Mouse (Mus musculus): ENCODE data around the gene Gnptg. TPM values are rescaled to one million over a fixed set of nuclear protein-coding genes. Genes with fewer than 3 reads are reported as not detected.
A peak's percentile ranks its signal among the peaks of the same experiment; 100 is the strongest.
"Not testable (repeated sequence)": the region's sequence is repeated elsewhere in the genome, so short reads cannot be mapped to it uniquely, and the experiment has no call there.

Gnptg gene
- total RNA-seq, 1 experiment from 2014 or later, result 50.1 TPM

- no peak for DNase-seq
Measured at GRCm38 (mm10) chr17:25243131-25243780, 3.3 kb upstream of the Gnptg start.

- DNase-seq, result no peak
Measured at GRCm38 (mm10) chr17:25235635-25236034, 4.3 kb downstream of the Gnptg start.

- not testable (repeated sequence) for DNase-seq
Measured at GRCm38 (mm10) chr17:25231621-25232020, 8.3 kb downstream of the Gnptg start.

- DNase-seq, result no peak
Measured at GRCm38 (mm10) chr17:25230700-25231099, 9.2 kb downstream of the Gnptg start.

GRCm38 (mm10) chr17:25230014-25230655 is 9.8 kb downstream of the Gnptg start:
- DNase-seq, result not testable (repeated sequence)

GRCm38 (mm10) chr17:25227991-25228390 is 11.9 kb downstream of the Gnptg start:
- no peak for DNase-seq

- no peak for DNase-seq
Measured at GRCm38 (mm10) chr17:25225659-25226058, 14.3 kb downstream of the Gnptg start.

GRCm38 (mm10) chr17:25224586-25225222 is 15.2 kb downstream of the Gnptg start:
- DNase-seq, result no peak

GRCm38 (mm10) chr17:25222951-25223601 is 16.8 kb downstream of the Gnptg start:
- DNase-seq, result no peak

GRCm38 (mm10) chr17:25222504-25222940 is 17.4 kb downstream of the Gnptg start:
- not testable (repeated sequence) for DNase-seq

- peak; percentile 82 for DNase-seq
Measured at GRCm38 (mm10) chr17:25221821-25222503, 18.0 kb downstream of the Gnptg start.

GRCm38 (mm10) chr17:25220746-25221145 is 19.2 kb downstream of the Gnptg start:
- no peak for DNase-seq

- no peak for DNase-seq
Measured at GRCm38 (mm10) chr17:25219492-25220295, 20.2 kb downstream of the Gnptg start.

- no peak for DNase-seq
Measured at GRCm38 (mm10) chr17:25218967-25219366, 21.0 kb downstream of the Gnptg start.

- no peak for DNase-seq
Measured at GRCm38 (mm10) chr17:25215431-25215830, 24.5 kb downstream of the Gnptg start.

- no peak for DNase-seq
Measured at GRCm38 (mm10) chr17:25211705-25212104, 28.2 kb downstream of the Gnptg start.

GRCm38 (mm10) chr17:25210680-25211466 is 29.1 kb downstream of the Gnptg start:
- DNase-seq, result no peak

GRCm38 (mm10) chr17:25210006-25210405 is 29.9 kb downstream of the Gnptg start:
- no peak for DNase-seq

- no peak for DNase-seq
Measured at GRCm38 (mm10) chr17:25202401-25202800, 37.5 kb downstream of the Gnptg start.

- no peak for DNase-seq
Measured at GRCm38 (mm10) chr17:25189091-25189490, 50.8 kb downstream of the Gnptg start.
